Mouse (Mus musculus) neural tube, embryonic 14.5 days (tissue): Measurements from ENCODE around the gene Aatf. TPM values are rescaled to one million over a fixed set of nuclear protein-coding genes. Genes with fewer than 3 reads are reported as not detected.

Source experiments
- ATAC-seq: fragments of 200-750 bp; cut with Nextera tagmentation; 2 replicates; pipeline ENCODE4 v1.8.0; 2017; ENCODE audit warnings: low read depth, mild to moderate bottlenecking, moderate TSS enrichment, moderate library complexity
- H3K27ac ChIP-seq: fragments of 300-500 bp; sonication (generic); 2 replicates; pipeline ENCODE4 v1.5.1; 2014; ENCODE audit warnings: low read depth, mild to moderate bottlenecking, control low read depth, low read length, moderate library complexity, mixed read lengths
- H3K27me3 ChIP-seq: fragments of 300-500 bp; sonication (generic); 2 replicates; pipeline ENCODE4 v1.6.1; 2014; ENCODE audit warnings: low read length; ENCODE audit not compliant: control insufficient read depth, insufficient read depth
- H3K36me3 ChIP-seq: fragments of 300-500 bp; sonication (generic); 2 replicates; pipeline ENCODE4 v1.6.1; 2014; ENCODE audit warnings: low read length, mixed read lengths; ENCODE audit not compliant: control insufficient read depth, insufficient read depth
- H3K4me1 ChIP-seq: fragments of 300-500 bp; sonication (generic); 2 replicates; pipeline ENCODE4 v1.6.1; 2014; ENCODE audit warnings: low read length; ENCODE audit not compliant: control insufficient read depth, insufficient read depth
- H3K4me2 ChIP-seq: fragments of 300-500 bp; sonication (generic); 2 replicates; pipeline ENCODE4 v1.6.1; 2014; ENCODE audit warnings: mild to moderate bottlenecking, low read depth, low read length, control low read depth
- H3K4me3 ChIP-seq: fragments of 300-500 bp; sonication (generic); 2 replicates; pipeline ENCODE4 v1.5.1; 2014; ENCODE audit warnings: low read depth, low read length, control low read depth, mixed read lengths
- H3K9ac ChIP-seq: fragments of 300-500 bp; sonication (generic); replicated peaks from 2 replicates; pipeline ENCODE4 v1.6.1; 2014; ENCODE audit warnings: low read depth, mild to moderate bottlenecking, control low read depth, low read length, mixed read lengths
- H3K9me3 ChIP-seq: fragments of 300-500 bp; sonication (generic); 2 replicates; pipeline ENCODE4 v1.6.1; 2016; ENCODE audit warnings: low read length; ENCODE audit not compliant: control insufficient read depth
- WGBS: fragments of 180-500 bp; shearing (Covaris S2); extraction: QIAGEN DNeasy Blood & Tissue Kit; methylation state at CpG from one replicate; pipeline ENCODE4 v1.1.7; 2014; 5-methylcytosine and 5-hydroxymethylcytosine counted together
- polyA plus RNA-seq: library from polyadenylated mRNA; unstranded; fragments of >200 nt; fragmentation: Nextera tagmentation; extraction: Ambion mirVana; gene quantifications from 2 replicates; pipeline ENCODE4 v1.2.1, GENCODE M21; 2014

The Aatf gene
- polyA plus RNA-seq, 1 experiment from 2014 or later: 44.1 TPM

DNA sequence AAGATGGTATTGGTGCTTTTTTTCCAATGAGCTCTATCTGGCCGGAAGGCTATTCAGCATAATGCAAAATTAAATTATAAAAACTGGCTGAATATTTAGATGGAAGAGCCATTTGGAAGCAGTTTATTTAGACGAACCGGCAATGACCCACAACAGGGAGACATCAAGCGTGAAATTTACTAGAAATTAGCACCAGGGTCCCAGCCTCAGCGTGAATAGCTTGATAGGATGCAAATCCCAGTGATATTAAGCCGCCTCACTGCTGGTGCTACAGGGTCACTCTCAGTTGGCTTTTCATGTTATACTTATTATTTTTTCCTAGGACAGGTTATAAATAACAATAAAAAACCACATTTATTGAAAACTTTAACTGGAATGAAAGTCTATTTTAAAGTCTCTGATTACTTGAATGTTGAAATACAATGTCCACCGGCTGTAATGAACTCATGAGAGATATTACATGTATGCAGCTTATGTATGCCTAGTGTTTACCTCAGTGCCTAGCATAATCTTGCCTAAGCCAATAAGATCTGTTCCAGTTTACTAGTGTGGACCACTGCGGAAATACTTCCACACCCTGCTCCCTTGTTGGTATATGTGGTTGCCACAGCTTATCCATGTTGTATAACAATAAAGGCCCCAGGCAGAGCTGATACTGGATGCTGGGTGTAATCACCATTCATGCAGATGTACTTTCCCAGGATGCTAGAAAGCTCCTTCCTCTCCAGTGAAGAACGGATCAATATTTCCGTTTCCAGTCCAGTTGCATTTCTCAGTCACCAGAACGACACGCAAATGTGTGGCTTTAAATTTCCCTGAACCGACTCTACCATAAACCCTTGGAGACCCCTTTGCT lies 136.6 kb downstream of the Aatf start:
- Histone ChIP-seq H3K4me3 (no peak overlapping the region), H3K27ac (peak overlapping the region; percentile 73), H3K36me3 (no peaks in the 10 kb centered on the region), H3K27me3 (no peaks in the 10 kb centered on the region), H3K4me1 (peaks cover 15% of the 10 kb centered on the region; the same call in 1 of the 2 replicates), H3K9me3 (no peaks in the 10 kb centered on the region), H3K9ac (no peak overlapping the region), H3K4me2 (no peak overlapping the region)
- WGBS: 41% methylated on average over 13 of the region's 13 CpGs
- ATAC-seq: peak; percentile 38; the same call in 1 of the 2 replicates

DNA sequence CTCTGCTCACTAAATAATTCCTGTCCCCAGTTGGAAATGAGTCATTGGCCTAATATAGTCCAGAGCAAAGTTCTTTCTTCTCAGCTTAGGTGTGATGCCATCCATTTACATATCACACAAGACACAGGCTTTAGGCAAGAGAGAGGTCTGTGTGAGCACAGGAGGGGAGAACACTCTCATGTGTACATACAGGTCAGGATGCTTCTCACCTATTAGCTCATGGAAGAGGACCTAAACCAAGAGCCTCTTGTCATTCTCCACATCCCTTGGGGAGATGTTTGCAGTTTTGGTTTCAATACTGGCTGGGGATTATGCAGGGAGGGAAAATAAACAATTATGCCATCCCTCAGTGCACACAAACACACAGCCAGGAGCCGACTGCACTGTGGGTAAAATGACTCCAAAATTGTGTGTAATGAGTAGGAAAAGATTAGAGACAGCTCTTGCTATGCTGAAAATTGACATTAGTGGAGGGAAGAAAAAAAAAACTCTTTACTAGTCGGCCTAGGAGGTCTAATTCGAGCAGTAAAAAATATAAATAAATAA lies 137.3 kb downstream of the Aatf start:
- no peak overlapping the region for H3K4me2 ChIP-seq

DNA sequence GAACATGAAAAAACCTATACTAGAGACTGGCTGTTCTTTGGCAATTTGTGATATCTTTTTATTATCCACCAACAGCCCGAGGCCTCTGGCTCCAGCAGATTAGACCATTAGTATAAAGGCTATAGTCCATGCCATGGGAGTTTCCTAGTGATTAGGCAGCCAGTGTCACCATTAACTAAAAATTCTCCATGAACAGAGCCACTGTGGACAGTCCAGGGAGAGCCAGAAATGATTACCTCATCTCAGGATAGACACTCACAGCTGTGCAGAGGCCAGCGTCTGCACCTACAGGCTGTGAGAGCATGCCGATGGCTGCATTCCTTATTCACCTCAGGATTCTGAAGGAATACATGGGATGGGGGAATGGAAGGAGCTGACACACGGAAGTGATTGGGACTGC lies 140.2 kb downstream of the Aatf start:
- no peaks in the 10 kb centered on the region for H3K36me3 ChIP-seq
- H3K9ac ChIP-seq: no peak overlapping the region
- no peak overlapping the region for H3K27ac ChIP-seq
- no peak overlapping the region for H3K4me3 ChIP-seq
- H3K9me3 ChIP-seq: no peaks in the 10 kb centered on the region
- H3K27me3 ChIP-seq: no peaks in the 10 kb centered on the region
- no peak overlapping the region for H3K4me2 ChIP-seq
- 77% methylated on average over 4 of the region's 4 CpGs for WGBS
- H3K4me1 ChIP-seq: peaks cover 15% of the 10 kb centered on the region; the same call in 1 of the 2 replicates
- ATAC-seq: no peak

More for the DNA sequence above, 137.3 kb downstream of the Aatf start:
- Histone ChIP-seq H3K4me1 (peaks cover 15% of the 10 kb centered on the region; the same call in 1 of the 2 replicates), H3K9me3 (no peaks in the 10 kb centered on the region), H3K9ac (no peak overlapping the region), H3K4me3 (no peak overlapping the region), H3K27ac (peak overlapping the region; percentile 73), H3K36me3 (no peaks in the 10 kb centered on the region), H3K27me3 (no peaks in the 10 kb centered on the region)
- ATAC-seq: peak; percentile 34; the same call in 1 of the 2 replicates
- 25% methylated on average over 3 of the region's 3 CpGs for WGBS

Other genes with a start within 250 kb of the Aatf start
- gene Lhx1, start 12.0 kb upstream of the Aatf start, polyA plus RNA-seq: 47.2 and 48.0 TPM in 2 replicates